Mouse (Mus musculus): ENCODE data around the gene Astn2.

- TF ChIP-seq POLR2A (IDR thresholded peaks at IDR 0.05; ENCODE audit: control insufficient read depth, extremely low read depth, insufficient read depth, low read length, poor library complexity), result no peak
- no peak for TF ChIP-seq CTCF (IDR thresholded peaks at IDR 0.05; ENCODE audit: borderline replicate concordance, control insufficient read depth, extremely low read depth, insufficient read depth, low read length, poor library complexity)
Measured at GRCm38 (mm10) chr4:65423068-65423625, 981.3 kb downstream of the Astn2 start.
